Mouse (Mus musculus): ENCODE data around the gene Ankrd23. TPM values are rescaled to one million over a fixed set of nuclear protein-coding genes. Genes with fewer than 3 reads are reported as not detected.

Ankrd23 gene
- polyA plus RNA-seq, 1 experiment from 2014 or later: 10.5 TPM

DNA sequence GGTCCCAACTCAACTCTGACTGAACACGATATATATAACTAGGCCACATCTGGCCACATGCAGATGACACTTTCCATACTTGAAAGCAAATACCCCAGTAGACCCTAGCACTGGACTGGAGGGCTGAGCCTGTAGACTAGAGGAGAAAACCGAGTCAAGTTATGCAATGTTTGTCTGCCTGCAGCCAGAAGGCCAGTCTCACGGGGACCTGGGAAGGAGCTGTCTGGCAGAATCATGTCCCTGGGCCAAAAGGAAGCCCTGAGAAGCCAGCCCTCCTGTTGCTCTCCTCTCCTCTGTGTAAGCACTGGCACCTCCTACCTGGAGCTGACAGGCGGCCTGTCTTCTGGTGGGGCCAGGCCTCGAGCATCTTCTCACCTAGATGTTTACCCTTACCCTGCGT, 38.7 kb upstream of the Ankrd23 start:
- no peaks in the 10 kb centered on the region for H3K27me3 ChIP-seq (ENCODE audit: control insufficient read depth, insufficient read depth, low read length)
- ATAC-seq (ENCODE audit: low FRiP score, low TSS enrichment) (no peak), DNase-seq (no peak)
- no peak overlapping the region for H3K27ac ChIP-seq (replicated peaks; ENCODE audit: low read depth, low read length)
- no peaks in the 10 kb centered on the region for H3K9me3 ChIP-seq (ENCODE audit: control insufficient read depth, low read length)
- no peak overlapping the region for H3K4me3 ChIP-seq (replicated peaks; ENCODE audit: low read depth, low read length)
- 73% methylated on average over 6 of the region's 6 CpGs for WGBS
- H3K36me3 ChIP-seq (ENCODE audit: control insufficient read depth, insufficient read depth, low read length): no peaks in the 10 kb centered on the region
- no peak overlapping the region for H3K9ac ChIP-seq (replicated peaks; ENCODE audit: low read length)
- H3K4me2 ChIP-seq (ENCODE audit: low read length): no peak overlapping the region
- H3K4me1 ChIP-seq (ENCODE audit: control insufficient read depth, insufficient read depth, low read length): peaks cover 9% of the 10 kb centered on the region

DNA sequence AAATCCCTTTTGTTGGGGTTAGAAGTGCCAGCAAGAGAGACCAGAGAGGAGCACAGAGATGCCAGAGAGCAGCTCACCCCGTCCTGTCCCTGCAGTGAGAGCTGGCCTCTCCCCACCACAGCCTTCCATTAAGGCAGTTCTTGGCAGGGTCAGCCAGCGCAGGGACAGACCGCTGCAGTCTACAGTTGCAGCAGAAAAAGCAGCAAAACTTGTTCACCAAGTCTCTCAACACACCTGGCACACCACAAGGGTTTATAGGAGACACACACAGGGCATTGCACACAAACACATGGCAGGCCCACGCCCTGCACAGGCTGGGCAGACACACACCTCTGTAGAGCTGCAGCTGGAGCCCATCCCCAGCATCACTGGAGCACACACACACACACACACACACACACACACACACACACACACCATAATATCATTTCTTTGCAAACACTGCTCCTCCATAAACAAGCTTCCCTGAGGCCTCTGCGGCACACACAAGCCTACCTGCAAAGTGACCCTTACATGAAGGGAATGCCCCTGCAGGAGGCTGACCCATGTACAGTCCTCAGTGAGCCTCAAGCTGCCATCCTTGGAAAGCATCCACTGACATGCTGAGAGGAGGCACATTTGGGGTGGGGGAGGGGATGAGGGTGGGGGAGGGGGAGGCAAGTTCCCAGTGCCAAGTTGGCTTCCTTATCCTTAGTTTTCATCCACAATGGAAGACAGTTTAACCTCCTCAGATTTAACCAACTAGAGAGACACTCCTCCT, 37.7 kb upstream of the Ankrd23 start:
- no peaks in the 10 kb centered on the region for H3K27me3 ChIP-seq (ENCODE audit: control insufficient read depth, insufficient read depth, low read length)
- ATAC-seq (ENCODE audit: low FRiP score, low TSS enrichment) (no peak), DNase-seq (no peak)
- no peak overlapping the region for H3K27ac ChIP-seq (replicated peaks; ENCODE audit: low read depth, low read length)
- H3K4me3 ChIP-seq (replicated peaks; ENCODE audit: low read depth, low read length): no peak overlapping the region
- H3K9me3 ChIP-seq (ENCODE audit: control insufficient read depth, low read length): no peaks in the 10 kb centered on the region
- no peak overlapping the region for H3K4me2 ChIP-seq (ENCODE audit: low read length)
- H3K36me3 ChIP-seq (ENCODE audit: control insufficient read depth, insufficient read depth, low read length): no peaks in the 10 kb centered on the region
- H3K9ac ChIP-seq (replicated peaks; ENCODE audit: low read length): no peak overlapping the region
- WGBS: 89% methylated on average over 5 of the region's 5 CpGs
- no peaks in the 10 kb centered on the region; the same call in 1 of the 2 replicates for H3K4me1 ChIP-seq (ENCODE audit: control insufficient read depth, insufficient read depth, low read length)

DNA sequence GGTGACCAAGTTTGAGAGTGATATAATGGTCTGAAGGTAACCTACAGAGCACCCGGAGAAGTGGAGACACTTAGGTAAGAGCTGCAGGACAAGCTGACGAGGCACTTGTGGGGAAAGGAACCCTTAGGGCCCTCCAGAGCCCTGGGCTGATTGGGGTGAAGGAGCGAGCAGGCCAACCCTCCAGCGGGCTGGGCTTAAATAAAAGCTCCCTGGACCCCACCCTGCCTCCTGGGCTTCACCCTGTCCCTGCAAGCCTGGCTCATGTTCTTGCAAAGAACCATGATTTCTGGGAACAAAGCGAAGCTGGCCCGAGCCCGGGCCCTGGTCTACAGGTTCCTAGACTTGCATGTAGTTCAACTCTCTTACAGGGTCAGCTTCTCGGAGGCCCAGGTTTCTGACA, 36.8 kb upstream of the Ankrd23 start:
- ATAC-seq (ENCODE audit: low FRiP score, low TSS enrichment): no peak
- 83% methylated on average over 8 of the region's 8 CpGs for WGBS

DNA sequence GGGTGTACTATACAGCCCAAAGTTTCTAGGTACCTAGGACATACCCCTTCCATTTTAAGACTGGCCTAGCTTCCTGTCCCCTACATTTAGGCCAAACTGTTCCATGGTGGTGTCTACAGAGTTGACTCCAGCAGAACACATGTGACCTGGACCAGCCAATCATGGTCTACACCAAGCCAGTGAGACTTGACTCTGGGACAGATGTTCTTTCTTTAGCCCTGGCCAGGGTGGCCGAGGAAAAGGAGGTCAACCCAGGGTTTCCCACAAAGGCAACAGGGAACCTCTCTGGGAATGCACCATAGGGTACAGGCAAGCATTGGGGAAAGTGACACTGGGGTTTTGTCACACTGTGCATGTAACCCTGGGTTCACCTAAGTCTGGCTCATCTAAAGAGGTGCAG, 36.0 kb upstream of the Ankrd23 start:
- DNase-seq: no peak
- H3K4me2 ChIP-seq (ENCODE audit: low read length): no peak overlapping the region
- 76% methylated on average over 1 of the region's 1 CpGs for WGBS
- no peaks in the 10 kb centered on the region for H3K36me3 ChIP-seq (ENCODE audit: control insufficient read depth, insufficient read depth, low read length)
- ATAC-seq (ENCODE audit: low FRiP score, low TSS enrichment): no peak
- no peak overlapping the region for H3K27ac ChIP-seq (replicated peaks; ENCODE audit: low read depth, low read length)
- no peaks in the 10 kb centered on the region for H3K9me3 ChIP-seq (ENCODE audit: control insufficient read depth, low read length)
- no peak overlapping the region for H3K9ac ChIP-seq (replicated peaks; ENCODE audit: low read length)
- no peaks in the 10 kb centered on the region for H3K4me1 ChIP-seq (ENCODE audit: control insufficient read depth, insufficient read depth, low read length)
- H3K27me3 ChIP-seq (ENCODE audit: control insufficient read depth, insufficient read depth, low read length): no peaks in the 10 kb centered on the region
- H3K4me3 ChIP-seq (replicated peaks; ENCODE audit: low read depth, low read length): no peak overlapping the region

More for the DNA sequence above, 36.8 kb upstream of the Ankrd23 start:
- no peak for DNase-seq
- Histone ChIP-seq H3K4me2 (ENCODE audit: low read length) (no peak overlapping the region), H3K27ac (replicated peaks; ENCODE audit: low read depth, low read length) (no peak overlapping the region), H3K4me1 (ENCODE audit: control insufficient read depth, insufficient read depth, low read length) (no peaks in the 10 kb centered on the region), H3K36me3 (ENCODE audit: control insufficient read depth, insufficient read depth, low read length) (no peaks in the 10 kb centered on the region), H3K9ac (replicated peaks; ENCODE audit: low read length) (no peak overlapping the region), H3K4me3 (replicated peaks; ENCODE audit: low read depth, low read length) (no peak overlapping the region), H3K27me3 (ENCODE audit: control insufficient read depth, insufficient read depth, low read length) (no peaks in the 10 kb centered on the region), H3K9me3 (ENCODE audit: control insufficient read depth, low read length) (no peaks in the 10 kb centered on the region)

DNA sequence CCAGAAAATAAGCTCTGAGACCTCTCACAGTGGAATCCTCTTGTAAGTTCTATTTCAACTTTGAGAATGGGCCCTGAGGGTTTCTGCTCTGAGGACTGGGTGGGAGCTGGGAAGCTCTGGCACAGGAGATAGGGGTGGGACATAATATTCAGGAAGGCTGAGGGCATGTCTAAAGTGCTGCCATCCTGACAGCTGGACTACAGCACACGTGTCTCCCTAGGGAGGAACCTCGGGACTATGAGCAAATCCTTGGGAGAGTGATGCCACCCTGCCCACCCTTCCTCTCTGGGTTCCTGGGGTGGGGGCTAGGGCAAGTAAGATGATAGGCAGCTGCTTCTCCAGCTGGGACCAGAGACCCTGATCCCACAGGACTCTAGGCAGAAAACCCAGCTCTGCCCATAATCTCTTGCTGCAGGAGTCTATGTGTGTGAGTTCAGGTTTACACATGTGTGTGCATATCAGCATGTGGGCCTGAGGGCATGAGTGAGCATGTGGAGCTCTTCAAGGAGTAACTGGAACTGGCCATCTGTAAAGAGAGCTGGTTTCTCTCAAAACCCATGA, 35.5 kb upstream of the Ankrd23 start:
- Histone ChIP-seq H3K9ac (replicated peaks; ENCODE audit: low read length) (no peak overlapping the region), H3K9me3 (ENCODE audit: control insufficient read depth, low read length) (no peaks in the 10 kb centered on the region), H3K27me3 (ENCODE audit: control insufficient read depth, insufficient read depth, low read length) (no peaks in the 10 kb centered on the region), H3K4me2 (ENCODE audit: low read length) (no peak overlapping the region), H3K27ac (replicated peaks; ENCODE audit: low read depth, low read length) (no peak overlapping the region), H3K36me3 (ENCODE audit: control insufficient read depth, insufficient read depth, low read length) (no peaks in the 10 kb centered on the region), H3K4me3 (replicated peaks; ENCODE audit: low read depth, low read length) (no peak overlapping the region), H3K4me1 (ENCODE audit: control insufficient read depth, insufficient read depth, low read length) (no peaks in the 10 kb centered on the region)
- DNase-seq (no peak), ATAC-seq (ENCODE audit: low FRiP score, low TSS enrichment) (no peak)
- 76% methylated on average over 2 of the region's 2 CpGs for WGBS

DNA sequence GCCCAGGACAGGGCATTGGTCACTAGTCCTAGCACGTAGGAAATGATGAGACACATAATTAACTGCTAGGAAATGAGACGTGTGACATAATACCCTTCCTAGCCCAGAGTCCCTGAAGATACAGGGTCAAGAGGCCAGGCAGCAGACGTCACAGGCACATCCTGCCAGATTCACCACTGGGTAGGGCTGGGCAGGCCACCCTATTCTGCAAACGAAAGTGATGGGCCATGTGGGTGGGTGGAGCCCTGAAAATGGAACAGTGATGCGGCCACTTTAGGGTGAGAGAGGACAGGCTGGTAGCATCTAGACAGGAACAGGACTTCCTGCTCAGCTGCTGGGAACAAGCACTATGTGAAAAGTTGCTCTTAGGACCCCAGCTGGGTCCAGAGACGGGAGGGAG, 34.9 kb upstream of the Ankrd23 start:
- WGBS: 54% methylated on average over 6 of the region's 6 CpGs
- Histone ChIP-seq H3K4me1 (ENCODE audit: control insufficient read depth, insufficient read depth, low read length) (no peaks in the 10 kb centered on the region), H3K4me3 (replicated peaks; ENCODE audit: low read depth, low read length) (no peak overlapping the region), H3K9me3 (ENCODE audit: control insufficient read depth, low read length) (no peaks in the 10 kb centered on the region), H3K9ac (replicated peaks; ENCODE audit: low read length) (no peak overlapping the region), H3K4me2 (ENCODE audit: low read length) (no peak overlapping the region), H3K27ac (replicated peaks; ENCODE audit: low read depth, low read length) (no peak overlapping the region), H3K36me3 (ENCODE audit: control insufficient read depth, insufficient read depth, low read length) (no peaks in the 10 kb centered on the region), H3K27me3 (ENCODE audit: control insufficient read depth, insufficient read depth, low read length) (no peaks in the 10 kb centered on the region)
- ATAC-seq (ENCODE audit: low FRiP score, low TSS enrichment) (no peak), DNase-seq (no peak)

DNA sequence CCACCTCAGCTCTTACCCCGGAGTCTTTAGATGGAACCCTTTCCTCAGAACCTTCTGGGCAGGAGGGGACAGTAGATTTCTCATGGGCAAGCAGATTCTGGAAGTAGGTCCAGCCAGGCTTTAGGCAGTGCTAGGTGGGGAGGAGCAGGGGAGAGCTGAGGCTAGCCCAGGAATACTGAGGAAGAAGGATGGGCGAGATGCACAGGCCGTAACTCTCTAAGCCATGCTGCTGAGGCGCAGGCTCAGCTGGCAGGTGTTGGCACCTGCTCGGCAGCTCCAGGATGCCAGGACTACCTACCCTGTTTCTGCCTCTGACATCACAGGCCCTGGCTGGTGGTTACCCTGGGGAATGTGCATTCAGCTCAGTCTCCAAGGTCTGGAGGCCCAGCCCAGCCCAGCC, 33.6 kb upstream of the Ankrd23 start:
- H3K9me3 ChIP-seq (ENCODE audit: control insufficient read depth, low read length): no peaks in the 10 kb centered on the region
- no peaks in the 10 kb centered on the region for H3K36me3 ChIP-seq (ENCODE audit: control insufficient read depth, insufficient read depth, low read length)
- H3K27me3 ChIP-seq (ENCODE audit: control insufficient read depth, insufficient read depth, low read length): no peaks in the 10 kb centered on the region
- no peak for ATAC-seq (ENCODE audit: low FRiP score, low TSS enrichment)
- no peak overlapping the region for H3K4me3 ChIP-seq (replicated peaks; ENCODE audit: low read depth, low read length)
- no peak for DNase-seq
- no peak overlapping the region for H3K4me2 ChIP-seq (ENCODE audit: low read length)
- no peak overlapping the region for H3K9ac ChIP-seq (replicated peaks; ENCODE audit: low read length)
- 92% methylated on average over 5 of the region's 5 CpGs for WGBS
- no peak overlapping the region for H3K27ac ChIP-seq (replicated peaks; ENCODE audit: low read depth, low read length)
- H3K4me1 ChIP-seq (ENCODE audit: control insufficient read depth, insufficient read depth, low read length): no peaks in the 10 kb centered on the region

DNA sequence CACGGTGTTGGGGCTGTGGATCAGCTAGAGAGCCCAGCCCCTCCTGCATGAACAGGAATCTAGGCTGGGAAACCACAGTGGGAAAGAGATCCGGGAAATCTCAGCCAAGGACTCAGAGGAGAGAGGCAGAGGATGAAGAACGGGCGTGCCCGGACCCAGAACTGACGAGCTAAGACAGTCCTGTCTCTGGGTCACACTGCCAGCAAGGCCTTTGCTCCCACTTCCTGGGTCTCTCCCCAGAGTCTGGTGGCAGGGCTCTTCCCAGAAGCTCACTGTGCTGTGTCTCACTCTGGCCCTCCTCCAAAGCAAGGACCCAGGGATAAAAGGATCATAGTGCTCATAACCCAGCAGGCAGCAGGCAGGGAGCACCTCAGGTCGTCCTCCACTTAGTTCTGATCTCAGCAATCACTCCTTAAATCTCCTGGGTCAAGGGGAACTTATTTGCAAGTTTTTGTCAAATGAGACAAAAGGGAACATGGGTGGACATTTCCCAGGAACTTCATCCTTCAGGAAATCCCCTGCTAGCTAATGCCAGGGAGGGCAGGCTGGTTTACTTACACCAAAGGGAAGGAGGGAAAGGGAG, 33.1 kb upstream of the Ankrd23 start:
- 44% methylated on average over 7 of the region's 7 CpGs for WGBS
- no peaks in the 10 kb centered on the region for H3K9me3 ChIP-seq (ENCODE audit: control insufficient read depth, low read length)

DNA sequence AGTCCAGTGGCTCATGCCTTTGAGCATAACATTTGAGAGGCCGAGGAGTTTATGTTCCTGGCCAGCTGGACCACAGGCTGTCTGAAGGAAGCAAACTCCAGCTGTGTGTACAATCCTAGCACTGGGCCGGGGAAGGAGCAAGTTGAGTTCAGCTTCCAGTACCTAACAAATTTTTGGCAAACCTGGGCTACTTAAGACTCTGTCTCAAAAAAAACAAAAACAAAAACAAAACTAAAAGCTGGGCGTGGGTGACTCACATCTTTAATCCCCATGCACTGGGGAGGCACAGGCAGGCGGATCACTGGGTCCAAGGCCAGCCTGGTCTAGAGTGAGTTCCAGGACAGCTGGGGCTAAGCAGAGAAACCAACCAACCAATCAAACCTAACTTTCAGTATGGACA, 32.1 kb upstream of the Ankrd23 start:
- no peak overlapping the region for H3K4me2 ChIP-seq (ENCODE audit: low read length)
- DNase-seq: no peak
- no peak for ATAC-seq (ENCODE audit: low FRiP score, low TSS enrichment)
- 71% methylated on average over 4 of the region's 4 CpGs for WGBS
- H3K36me3 ChIP-seq (ENCODE audit: control insufficient read depth, insufficient read depth, low read length): no peaks in the 10 kb centered on the region
- no peak overlapping the region for H3K27ac ChIP-seq (replicated peaks; ENCODE audit: low read depth, low read length)
- H3K9me3 ChIP-seq (ENCODE audit: control insufficient read depth, low read length): no peaks in the 10 kb centered on the region
- no peak overlapping the region for H3K9ac ChIP-seq (replicated peaks; ENCODE audit: low read length)
- no peak overlapping the region for H3K4me3 ChIP-seq (replicated peaks; ENCODE audit: low read depth, low read length)
- no peaks in the 10 kb centered on the region for H3K4me1 ChIP-seq (ENCODE audit: control insufficient read depth, insufficient read depth, low read length)
- no peaks in the 10 kb centered on the region for H3K27me3 ChIP-seq (ENCODE audit: control insufficient read depth, insufficient read depth, low read length)

More for the DNA sequence above, 33.1 kb upstream of the Ankrd23 start:
- Histone ChIP-seq H3K27ac (replicated peaks; ENCODE audit: low read depth, low read length) (no peak overlapping the region), H3K27me3 (ENCODE audit: control insufficient read depth, insufficient read depth, low read length) (no peaks in the 10 kb centered on the region), H3K36me3 (ENCODE audit: control insufficient read depth, insufficient read depth, low read length) (no peaks in the 10 kb centered on the region), H3K9ac (replicated peaks; ENCODE audit: low read length) (no peak overlapping the region), H3K4me3 (replicated peaks; ENCODE audit: low read depth, low read length) (no peak overlapping the region), H3K4me2 (ENCODE audit: low read length) (no peak overlapping the region), H3K4me1 (ENCODE audit: control insufficient read depth, insufficient read depth, low read length) (no peaks in the 10 kb centered on the region)
- no peak for DNase-seq
- no peak for ATAC-seq (ENCODE audit: low FRiP score, low TSS enrichment)

All from midbrain, embryonic 14.5 days (tissue).